Mouse (Mus musculus): ENCODE data around the gene Gsdme. TPM values are rescaled to one million over a fixed set of nuclear protein-coding genes. Genes with fewer than 3 reads are reported as not detected.

Gene Gsdme
- total and polyA plus RNA-seq, 2 experiments from 2014 or later: 21.0 to 89.9 TPM

DNA sequence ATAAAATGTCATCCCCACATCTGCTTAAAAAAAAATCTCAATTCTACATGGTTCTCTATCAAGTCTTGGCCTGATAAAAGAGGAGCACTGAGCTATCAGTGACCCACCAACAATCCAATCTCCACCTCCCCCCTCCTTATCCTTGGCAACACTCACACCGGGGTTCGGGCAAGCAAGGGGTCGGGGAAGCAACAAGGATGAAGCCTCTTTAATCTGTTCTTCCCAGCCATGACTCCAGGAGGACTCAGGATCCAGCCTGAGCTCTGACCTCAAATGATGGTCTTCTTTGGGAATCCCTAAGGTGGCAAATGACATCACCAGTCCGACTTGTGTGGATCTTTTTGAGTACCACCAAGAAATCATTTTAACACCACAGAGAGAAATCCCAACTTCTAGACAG is 15.9 kb downstream of the Gsdme start:
- no peak for ATAC-seq
- Histone ChIP-seq H3K4me3 (ENCODE audit: low read depth, low read length) (no peak overlapping the region), H3K27ac (ENCODE audit: low read depth, low read length) (no peak overlapping the region), H3K27me3 (ENCODE audit: insufficient read depth, low read length) (no peaks in the 10 kb centered on the region), H3K9me3 (ENCODE audit: low read length) (no peaks in the 10 kb centered on the region), H3K4me2 (ENCODE audit: low read depth) (no peak overlapping the region), H3K36me3 (ENCODE audit: insufficient read depth) (0 out of 2 replicates have a peak, but pooled peaks cover 3% of the 10 kb centered on the region), H3K4me1 (ENCODE audit: insufficient read depth) (no peaks in the 10 kb centered on the region), H3K9ac (no peak overlapping the region)
- WGBS: 94% methylated on average over 4 of the region's 4 CpGs
- DNase-seq: no peak
- no peak for TF ChIP-seq CTCF (IDR thresholded peaks at IDR 0.05; ENCODE audit: low read depth)

DNA sequence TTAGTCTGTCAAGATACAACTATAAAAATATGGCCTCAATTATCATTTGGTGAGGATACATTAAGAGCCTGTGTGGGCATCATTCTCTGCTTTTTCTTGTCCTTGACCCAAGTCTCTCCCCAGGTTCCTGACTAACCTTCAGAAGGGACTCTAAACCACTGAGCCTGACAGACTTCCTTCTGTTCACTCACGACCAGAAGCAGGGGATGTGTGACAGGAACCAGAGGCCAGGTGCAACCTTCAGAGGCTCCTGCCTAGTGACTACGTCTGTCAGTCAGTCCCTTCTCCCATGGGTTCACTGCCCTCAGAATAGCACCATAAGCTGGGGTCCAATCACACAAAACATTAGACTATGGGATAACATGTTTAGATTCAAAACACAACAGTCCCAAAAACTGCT is 16.3 kb downstream of the Gsdme start:
- 85% methylated on average over 2 of the region's 2 CpGs for WGBS
- ATAC-seq (no peak), DNase-seq (no peak)
- no peaks in the 10 kb centered on the region for H3K9me3 ChIP-seq (ENCODE audit: low read length)
- no peaks in the 10 kb centered on the region for H3K27me3 ChIP-seq (ENCODE audit: insufficient read depth, low read length)
- H3K27ac ChIP-seq (ENCODE audit: low read depth, low read length): no peak overlapping the region
- H3K4me3 ChIP-seq (ENCODE audit: low read depth, low read length): no peak overlapping the region
- H3K4me2 ChIP-seq (ENCODE audit: low read depth): no peak overlapping the region
- TF ChIP-seq CTCF (IDR thresholded peaks at IDR 0.05; ENCODE audit: low read depth): no peak
- H3K36me3 ChIP-seq (ENCODE audit: insufficient read depth): 0 out of 2 replicates have a peak, but pooled peaks cover 3% of the 10 kb centered on the region
- no peaks in the 10 kb centered on the region for H3K4me1 ChIP-seq (ENCODE audit: insufficient read depth)
- no peak overlapping the region for H3K9ac ChIP-seq

DNA sequence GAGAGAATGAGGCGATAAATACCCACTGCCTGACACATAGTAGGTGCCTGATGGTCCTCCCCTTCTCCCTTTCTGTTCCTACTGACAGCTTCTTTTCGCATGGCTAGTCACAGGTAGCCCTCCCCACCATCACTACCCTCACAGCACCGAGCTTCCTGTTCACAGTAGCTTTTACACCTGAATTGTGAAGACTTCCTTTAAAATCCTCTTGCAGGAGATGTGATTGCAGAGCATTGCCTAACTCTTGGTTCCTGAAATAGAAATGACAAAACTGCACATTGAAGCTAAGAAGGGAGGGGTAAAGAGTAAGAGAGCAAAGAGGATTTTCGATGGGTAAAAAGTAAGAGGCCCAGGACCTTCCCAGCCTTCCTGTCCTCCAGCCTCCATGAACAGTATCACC is 18.7 kb downstream of the Gsdme start:
- H3K4me2 ChIP-seq (ENCODE audit: low read depth): no peak overlapping the region
- H3K9me3 ChIP-seq (ENCODE audit: low read length): no peaks in the 10 kb centered on the region
- H3K4me3 ChIP-seq (ENCODE audit: low read depth, low read length): no peak overlapping the region
- TF ChIP-seq CTCF (IDR thresholded peaks at IDR 0.05; ENCODE audit: low read depth): no peak
- H3K36me3 ChIP-seq (ENCODE audit: insufficient read depth): peaks cover 3% of the 10 kb centered on the region; the same call in 1 of the 2 replicates
- WGBS: 86% methylated on average over 4 of the region's 4 CpGs
- H3K27me3 ChIP-seq (ENCODE audit: insufficient read depth, low read length): no peaks in the 10 kb centered on the region
- ATAC-seq (no peak), DNase-seq (no peak)
- no peaks in the 10 kb centered on the region for H3K4me1 ChIP-seq (ENCODE audit: insufficient read depth)
- no peak overlapping the region for H3K9ac ChIP-seq
- H3K27ac ChIP-seq (ENCODE audit: low read depth, low read length): no peak overlapping the region

DNA sequence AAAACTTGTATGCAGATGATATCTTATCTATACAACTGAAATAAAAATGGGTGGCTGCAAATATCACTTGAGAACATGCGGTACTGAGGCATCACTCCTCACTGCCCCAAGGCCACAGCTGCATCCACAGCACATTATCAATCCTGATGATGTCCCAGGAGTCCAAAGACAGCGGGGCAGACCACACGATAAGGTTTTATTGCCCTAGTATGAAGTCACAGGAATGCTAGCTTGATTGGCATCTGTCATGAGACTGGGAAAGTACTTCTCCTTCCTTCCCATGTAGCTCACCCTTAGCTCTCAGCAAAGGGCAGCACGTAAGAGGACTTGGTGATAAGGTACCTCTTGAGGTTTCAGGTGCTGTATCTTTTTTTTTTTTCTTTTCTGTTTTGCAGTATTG is 19.5 kb downstream of the Gsdme start:
- DNase-seq (no peak), ATAC-seq (no peak)
- no peaks in the 10 kb centered on the region for H3K27me3 ChIP-seq (ENCODE audit: insufficient read depth, low read length)
- no peak overlapping the region for H3K27ac ChIP-seq (ENCODE audit: low read depth, low read length)
- no peak overlapping the region for H3K9ac ChIP-seq
- no peaks in the 10 kb centered on the region for H3K9me3 ChIP-seq (ENCODE audit: low read length)
- H3K4me3 ChIP-seq (ENCODE audit: low read depth, low read length): no peak overlapping the region
- H3K4me2 ChIP-seq (ENCODE audit: low read depth): no peak overlapping the region
- WGBS: 92% methylated on average over 4 of the region's 4 CpGs
- H3K36me3 ChIP-seq (ENCODE audit: insufficient read depth): peaks cover 3% of the 10 kb centered on the region; the same call in 1 of the 2 replicates
- H3K4me1 ChIP-seq (ENCODE audit: insufficient read depth): no peaks in the 10 kb centered on the region
- no peak for TF ChIP-seq CTCF (IDR thresholded peaks at IDR 0.05; ENCODE audit: low read depth)

DNA sequence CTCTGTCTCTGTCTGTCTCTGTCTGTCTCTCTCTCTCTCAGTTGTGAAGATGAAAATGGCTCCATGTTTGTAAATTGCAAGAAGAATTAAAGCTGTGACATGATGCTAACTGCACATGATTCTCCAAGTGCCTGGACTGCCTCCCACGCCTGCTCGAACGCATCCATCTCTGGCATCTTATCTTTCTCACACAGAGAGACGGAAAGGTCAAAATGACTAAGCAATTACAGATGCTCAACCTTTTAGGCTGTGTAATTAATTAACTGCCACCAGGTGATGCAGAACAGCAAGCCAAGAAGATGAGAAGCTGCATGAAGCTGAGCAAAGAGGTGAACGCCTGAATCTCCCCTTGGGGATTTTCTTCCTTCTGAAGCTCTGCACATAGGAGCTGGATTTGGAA is 23.2 kb downstream of the Gsdme start:
- no peak for TF ChIP-seq CTCF (IDR thresholded peaks at IDR 0.05; ENCODE audit: low read depth)

DNA sequence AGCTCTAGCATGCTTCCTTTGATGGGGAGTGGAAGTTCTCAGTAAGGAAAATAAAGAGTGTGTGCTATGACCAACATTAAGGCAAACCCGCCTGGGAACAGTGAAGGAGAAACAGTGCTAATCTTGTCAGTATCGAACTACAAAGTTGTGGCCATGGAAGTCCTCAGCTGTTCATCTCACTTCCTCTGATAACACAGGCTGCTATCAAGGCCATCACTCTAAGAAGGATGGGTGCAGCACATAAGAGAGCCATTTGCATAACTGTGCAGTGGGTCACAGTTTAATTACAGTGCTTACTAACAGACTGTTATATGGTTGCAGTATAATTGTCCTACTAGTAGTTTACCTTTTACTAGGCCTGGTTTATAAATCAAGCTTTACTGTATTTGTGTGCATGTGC is 23.8 kb downstream of the Gsdme start:
- no peak overlapping the region for H3K9ac ChIP-seq
- 94% methylated on average over 2 of the region's 2 CpGs for WGBS

More for the DNA sequence above, 23.2 kb downstream of the Gsdme start:
- Histone ChIP-seq H3K9me3 (ENCODE audit: low read length) (no peaks in the 10 kb centered on the region), H3K27me3 (ENCODE audit: insufficient read depth, low read length) (no peaks in the 10 kb centered on the region), H3K9ac (no peak overlapping the region), H3K27ac (ENCODE audit: low read depth, low read length) (no peak overlapping the region), H3K4me3 (ENCODE audit: low read depth, low read length) (no peak overlapping the region), H3K4me2 (ENCODE audit: low read depth) (no peak overlapping the region), H3K4me1 (ENCODE audit: insufficient read depth) (no peaks in the 10 kb centered on the region), H3K36me3 (ENCODE audit: insufficient read depth) (peaks cover 3% of the 10 kb centered on the region; the same call in 1 of the 2 replicates)
- DNase-seq (no peak), ATAC-seq (no peak)
- WGBS: 76% methylated on average over 5 of the region's 5 CpGs

DNA sequence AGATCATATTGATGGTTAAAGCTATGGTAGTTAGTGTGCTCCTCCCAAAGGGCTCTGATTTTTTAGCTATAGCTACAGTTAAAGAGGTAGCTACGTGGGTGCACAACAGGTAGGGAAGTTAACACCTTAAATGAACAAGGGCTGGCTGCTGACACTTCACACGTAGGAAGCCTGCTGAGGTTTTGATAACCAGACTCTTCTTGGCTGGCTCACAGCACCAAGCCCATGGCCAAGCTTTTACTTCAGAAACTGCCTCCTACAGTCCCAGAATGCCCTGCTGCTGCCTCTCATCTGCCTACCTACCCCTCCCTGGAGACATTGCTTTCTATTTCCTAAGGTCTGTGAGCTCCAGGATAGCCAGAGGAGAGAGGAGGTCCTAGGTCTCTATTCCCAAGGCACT is 25.7 kb downstream of the Gsdme start:
- 52% methylated on average over 2 of the region's 2 CpGs for WGBS
- H3K9ac ChIP-seq: no peak overlapping the region
- no peak for DNase-seq
- ATAC-seq: no peak
- no peaks in the 10 kb centered on the region; the same call in 1 of the 2 replicates for H3K36me3 ChIP-seq (ENCODE audit: insufficient read depth)
- H3K4me3 ChIP-seq (ENCODE audit: low read depth, low read length): no peak overlapping the region
- no peaks in the 10 kb centered on the region for H3K4me1 ChIP-seq (ENCODE audit: insufficient read depth)
- no peak overlapping the region for H3K4me2 ChIP-seq (ENCODE audit: low read depth)
- no peaks in the 10 kb centered on the region for H3K9me3 ChIP-seq (ENCODE audit: low read length)
- no peaks in the 10 kb centered on the region for H3K27me3 ChIP-seq (ENCODE audit: insufficient read depth, low read length)
- TF ChIP-seq CTCF (IDR thresholded peaks at IDR 0.05; ENCODE audit: low read depth): no peak
- no peak overlapping the region for H3K27ac ChIP-seq (ENCODE audit: low read depth, low read length)

More for the DNA sequence above, 23.8 kb downstream of the Gsdme start:
- Histone ChIP-seq H3K4me2 (ENCODE audit: low read depth) (no peak overlapping the region), H3K4me3 (ENCODE audit: low read depth, low read length) (no peak overlapping the region), H3K27ac (ENCODE audit: low read depth, low read length) (no peak overlapping the region), H3K27me3 (ENCODE audit: insufficient read depth, low read length) (no peaks in the 10 kb centered on the region), H3K36me3 (ENCODE audit: insufficient read depth) (peaks cover 2% of the 10 kb centered on the region; the same call in 1 of the 2 replicates), H3K4me1 (ENCODE audit: insufficient read depth) (no peaks in the 10 kb centered on the region), H3K9me3 (ENCODE audit: low read length) (no peaks in the 10 kb centered on the region)
- DNase-seq: no peak
- ATAC-seq: no peak
- TF ChIP-seq CTCF (IDR thresholded peaks at IDR 0.05; ENCODE audit: low read depth): no peak

Data from forebrain, postnatal 0 days (tissue).